Mouse (Mus musculus): Measurements from ENCODE around the gene Chd4.

GRCm38 (mm10) chr6:125129710-125130402 is 34.1 kb downstream of the Chd4 start:
- TF ChIP-seq CTCF (IDR thresholded peaks at IDR 0.05) (no peak), EP300 (IDR thresholded peaks at IDR 0.05) (no peak)

All from lung, postnatal 0 days (tissue).